Mouse (Mus musculus) testis, adult 2 months (tissue): ENCODE data around the gene Dnajb2.

Experiments used
- CTCF ChIP-seq: fragments of 200-500 bp; IDR thresholded peaks from 2 replicates; pipeline ENCODE4 v1.5.1; 2012; ENCODE audit warnings: low read depth, mild to moderate bottlenecking, inconsistent platforms, low read length, moderate library complexity; ENCODE audit not compliant: control insufficient read depth, insufficient read depth, insufficient replicate concordance
- POLR2A ChIP-seq: fragments of 200-500 bp; IDR thresholded peaks from 2 replicates; pipeline ENCODE4 v1.6.1; 2012; ENCODE audit warnings: low read depth, mild to moderate bottlenecking, inconsistent platforms, low read length, moderate library complexity; ENCODE audit not compliant: control insufficient read depth

- TF ChIP-seq CTCF = no peak
- no peak for TF ChIP-seq POLR2A
Measured at GRCm38 (mm10) chr1:75293331-75293701, 57.1 kb downstream of the Dnajb2 start.
